Mouse (Mus musculus): ENCODE measurements at regions not wholly inside any gene's neighbourhood (a gene's known extent, or its start where the extent isn't known, plus 50 kb on each side); places are given as distances from the start of the nearest gene placed in this dataset.
A peak's percentile ranks its signal among the peaks of the same experiment; 100 is the strongest.

DNA sequence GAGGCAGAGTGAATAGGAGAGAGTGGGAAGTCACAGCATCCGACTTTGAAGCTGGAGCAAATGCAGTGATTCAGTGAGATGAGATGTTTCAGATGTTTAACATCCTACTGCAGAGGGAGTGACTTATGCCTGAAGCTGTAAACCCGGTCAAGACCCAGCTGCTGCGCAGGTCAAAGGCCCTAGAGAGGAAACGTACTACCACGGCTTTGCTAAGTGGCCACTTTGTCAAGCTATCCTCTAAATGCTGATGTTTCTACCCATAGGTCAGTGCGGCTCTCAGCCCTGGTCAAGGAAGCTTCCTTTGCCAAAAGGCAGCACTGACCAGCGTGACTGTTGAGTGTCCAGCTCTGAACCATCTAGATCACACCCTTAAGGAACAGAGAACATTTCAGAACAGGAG, 125.9 kb upstream of the Tox3 start:
- WGBS, result 83% methylated on average over 7 of the region's 7 CpGs
- no peaks in the 10 kb centered on the region for H3K27me3 ChIP-seq (replicated peaks; ENCODE audit: control insufficient read depth, insufficient read depth, low read length)
- no peak overlapping the region for H3K4me3 ChIP-seq (ENCODE audit: low read length)
- no peak overlapping the region for H3K9ac ChIP-seq (ENCODE audit: low read depth, low read length)
- no peaks in the 10 kb centered on the region for H3K36me3 ChIP-seq (ENCODE audit: control insufficient read depth, insufficient read depth, low read length)
- H3K9me3 ChIP-seq (ENCODE audit: control insufficient read depth, low read length), result no peaks in the 10 kb centered on the region
- no peaks in the 10 kb centered on the region for H3K4me1 ChIP-seq (ENCODE audit: control insufficient read depth, insufficient read depth, low read depth, low read length)
- no peak overlapping the region for H3K4me2 ChIP-seq (ENCODE audit: low read length)
- H3K27ac ChIP-seq (ENCODE audit: low read depth, low read length), result no peak overlapping the region
- ATAC-seq, result no peak

DNA sequence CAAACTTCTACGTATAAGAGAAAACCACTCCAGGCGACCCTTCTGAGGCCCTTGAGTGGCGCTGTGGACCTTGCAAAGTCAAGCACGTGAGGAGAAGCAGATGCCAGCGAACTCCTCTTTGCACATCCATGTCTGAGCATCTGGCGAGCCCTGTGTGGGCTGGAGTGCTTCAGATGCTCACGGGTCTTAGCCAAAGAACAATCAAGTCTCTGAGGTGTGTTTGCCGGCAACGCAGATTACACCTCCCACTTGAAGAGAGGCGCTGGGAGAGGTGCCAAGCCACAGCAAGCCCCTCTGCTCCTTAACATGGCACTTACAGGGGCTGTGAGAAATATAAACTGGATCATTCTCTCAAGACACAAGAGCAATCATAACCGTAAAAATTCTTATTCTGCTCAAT, 122.7 kb upstream of the Tox3 start:
- no peak overlapping the region for H3K9ac ChIP-seq (ENCODE audit: low read depth, low read length)
- no peak overlapping the region for H3K27ac ChIP-seq (ENCODE audit: low read depth, low read length)
- ATAC-seq, result no peak
- no peaks in the 10 kb centered on the region for H3K9me3 ChIP-seq (ENCODE audit: control insufficient read depth, low read length)
- no peak overlapping the region for H3K4me2 ChIP-seq (ENCODE audit: low read length)
- no peaks in the 10 kb centered on the region for H3K36me3 ChIP-seq (ENCODE audit: control insufficient read depth, insufficient read depth, low read length)
- no peak overlapping the region for H3K4me3 ChIP-seq (ENCODE audit: low read length)
- WGBS, result 69% methylated on average over 11 of the region's 11 CpGs
- H3K27me3 ChIP-seq (replicated peaks; ENCODE audit: control insufficient read depth, insufficient read depth, low read length), result no peaks in the 10 kb centered on the region
- H3K4me1 ChIP-seq (ENCODE audit: control insufficient read depth, insufficient read depth, low read depth, low read length), result no peaks in the 10 kb centered on the region

DNA sequence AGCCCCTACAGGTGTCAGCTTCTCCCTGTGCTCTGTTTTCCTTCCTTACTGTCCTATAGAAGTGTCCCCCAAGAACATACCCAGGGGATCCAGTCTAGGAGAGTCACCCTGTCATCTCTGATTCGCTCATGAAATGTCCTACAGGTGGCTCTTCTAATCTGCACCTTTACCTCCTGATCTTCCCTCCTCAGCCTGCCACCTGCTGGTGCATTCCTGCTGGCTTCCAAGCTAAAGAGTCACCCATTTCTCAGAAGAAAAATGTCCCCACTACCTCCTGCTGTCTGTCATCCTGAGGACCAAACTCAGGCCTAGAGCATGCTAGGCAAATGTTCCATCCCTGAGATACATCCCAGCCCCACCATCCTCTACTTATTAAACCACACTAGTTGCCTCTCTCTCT, 115.6 kb upstream of the Tox3 start:
- Histone ChIP-seq H3K4me3 (ENCODE audit: low read length) (no peak overlapping the region), H3K27ac (ENCODE audit: low read depth, low read length) (no peak overlapping the region), H3K9me3 (ENCODE audit: control insufficient read depth, low read length) (no peaks in the 10 kb centered on the region), H3K4me2 (ENCODE audit: low read length) (no peak overlapping the region), H3K36me3 (ENCODE audit: control insufficient read depth, insufficient read depth, low read length) (no peaks in the 10 kb centered on the region), H3K4me1 (ENCODE audit: control insufficient read depth, insufficient read depth, low read depth, low read length) (no peaks in the 10 kb centered on the region), H3K9ac (ENCODE audit: low read depth, low read length) (no peak overlapping the region), H3K27me3 (replicated peaks; ENCODE audit: control insufficient read depth, insufficient read depth, low read length) (no peaks in the 10 kb centered on the region)
- 79% methylated on average over 1 of the region's 1 CpGs for WGBS
- no peak for ATAC-seq

DNA sequence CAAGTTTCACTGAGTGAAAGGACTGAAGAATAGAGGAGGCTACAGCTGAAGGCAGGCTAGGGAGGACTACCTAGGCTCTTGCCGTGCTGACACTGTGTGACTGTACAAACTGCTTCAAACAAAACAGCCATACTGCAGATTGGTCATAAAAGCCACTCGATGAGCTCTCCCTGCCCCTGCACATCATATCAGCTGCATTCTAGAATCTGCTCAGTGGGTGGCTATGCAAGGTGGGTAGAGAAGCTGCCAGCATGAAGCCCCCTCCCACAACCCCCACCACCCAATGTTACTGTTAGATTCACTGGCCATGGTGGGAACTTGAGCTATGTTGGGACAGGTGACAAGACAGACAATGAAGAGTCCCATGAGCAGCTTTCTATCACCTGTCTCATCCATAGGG, 107.2 kb upstream of the Tox3 start:
- Histone ChIP-seq H3K36me3 (ENCODE audit: control insufficient read depth, insufficient read depth, low read length) (no peaks in the 10 kb centered on the region), H3K4me2 (ENCODE audit: low read length) (no peak overlapping the region), H3K27me3 (replicated peaks; ENCODE audit: control insufficient read depth, insufficient read depth, low read length) (no peaks in the 10 kb centered on the region), H3K27ac (ENCODE audit: low read depth, low read length) (no peak overlapping the region), H3K4me1 (ENCODE audit: control insufficient read depth, insufficient read depth, low read depth, low read length) (no peaks in the 10 kb centered on the region), H3K4me3 (ENCODE audit: low read length) (no peak overlapping the region), H3K9me3 (ENCODE audit: control insufficient read depth, low read length) (no peaks in the 10 kb centered on the region), H3K9ac (ENCODE audit: low read depth, low read length) (no peak overlapping the region)
- ATAC-seq, result no peak
- 88% methylated on average over 2 of the region's 2 CpGs for WGBS

- Histone ChIP-seq H3K4me1 (ENCODE audit: control insufficient read depth, insufficient read depth, low read depth, low read length) (no peaks in the 10 kb centered on the region), H3K36me3 (ENCODE audit: control insufficient read depth, insufficient read depth, low read length) (no peaks in the 10 kb centered on the region), H3K27ac (ENCODE audit: low read depth, low read length) (no peak overlapping the region), H3K9me3 (ENCODE audit: control insufficient read depth, low read length) (no peaks in the 10 kb centered on the region), H3K9ac (ENCODE audit: low read depth, low read length) (no peak overlapping the region), H3K4me2 (ENCODE audit: low read length) (no peak overlapping the region), H3K4me3 (ENCODE audit: low read length) (no peak overlapping the region), H3K27me3 (replicated peaks; ENCODE audit: control insufficient read depth, insufficient read depth, low read length) (no peaks in the 10 kb centered on the region)
- 44% methylated on average over 5 of the region's 5 CpGs for WGBS
- ATAC-seq, result no peak
These were observed 106.0 kb upstream of the Tox3 start for GRCm38 (mm10) chr8:90454130-90454529.

DNA sequence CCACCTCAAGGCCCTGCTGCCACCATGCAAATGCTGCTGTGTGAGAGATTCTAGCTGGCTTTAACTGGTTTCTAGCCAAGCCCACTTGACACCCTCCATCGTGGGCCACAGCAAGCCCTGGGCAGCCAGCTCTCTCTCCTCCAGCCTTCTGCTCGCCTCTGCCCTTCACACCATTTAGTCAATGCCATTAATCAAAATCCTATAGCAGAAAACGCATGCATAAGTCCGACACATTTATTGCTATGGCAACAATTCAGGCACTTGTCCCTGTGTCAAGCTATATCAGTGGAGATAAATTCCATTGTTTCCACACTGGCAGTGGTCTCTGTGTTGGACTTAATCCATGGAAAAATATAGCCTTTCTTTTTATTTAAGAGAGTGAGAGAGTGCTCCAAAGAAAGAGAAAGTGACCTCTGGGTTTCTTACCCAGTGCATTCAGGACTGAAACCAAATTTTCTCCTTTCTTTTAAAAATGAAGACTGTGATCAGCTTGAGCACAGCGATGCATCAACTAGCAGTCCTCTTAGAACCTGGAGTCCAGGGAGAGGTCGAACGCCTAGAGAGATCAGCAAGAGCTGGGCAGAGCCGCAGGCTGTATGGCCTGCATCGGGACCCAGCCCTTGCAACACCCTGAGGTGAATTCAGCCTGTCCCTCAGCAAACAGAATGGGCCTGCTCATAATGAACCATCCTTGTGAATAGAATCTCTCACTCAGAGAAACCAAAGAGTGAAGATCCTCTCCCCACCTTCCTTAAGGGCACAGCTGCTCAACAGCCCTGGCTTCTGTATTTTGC, 93.1 kb upstream of the Tox3 start:
- Histone ChIP-seq H3K27ac (ENCODE audit: low read depth, low read length) (peak overlapping the region; percentile 60), H3K9me3 (ENCODE audit: control insufficient read depth, low read length) (no peaks in the 10 kb centered on the region), H3K4me3 (ENCODE audit: low read length) (no peak overlapping the region), H3K4me1 (ENCODE audit: control insufficient read depth, insufficient read depth, low read depth, low read length) (peaks cover 12% of the 10 kb centered on the region), H3K4me2 (ENCODE audit: low read length) (no peak overlapping the region), H3K27me3 (replicated peaks; ENCODE audit: control insufficient read depth, insufficient read depth, low read length) (no peaks in the 10 kb centered on the region), H3K36me3 (ENCODE audit: control insufficient read depth, insufficient read depth, low read length) (no peaks in the 10 kb centered on the region), H3K9ac (ENCODE audit: low read depth, low read length) (no peak overlapping the region)
- 24% methylated on average over 9 of the region's 9 CpGs for WGBS
- ATAC-seq, result peak; percentile 77

DNA sequence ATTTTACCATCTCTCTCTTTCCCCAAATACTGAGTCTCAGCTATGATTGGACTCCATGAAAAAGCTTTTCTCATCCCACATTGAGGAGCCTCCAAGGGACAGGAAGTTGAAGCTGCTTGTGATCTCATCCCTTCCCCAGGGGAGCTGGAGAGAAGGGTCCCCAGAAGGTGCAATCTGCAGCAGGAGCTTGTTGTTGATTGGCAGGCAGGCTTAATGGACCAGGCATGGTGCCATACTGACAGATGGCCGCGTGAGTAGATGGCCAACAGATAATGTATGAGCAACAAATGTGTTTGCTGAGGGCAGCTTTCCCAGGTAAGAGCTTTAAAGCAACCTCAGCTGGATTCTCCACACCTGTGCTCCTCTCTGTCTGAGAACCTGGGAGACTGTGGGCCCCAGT, 65.9 kb upstream of the Tox3 start:
- peak; percentile 40; the same call in 1 of the 2 replicates for ATAC-seq
- WGBS, result 35% methylated on average over 2 of the region's 2 CpGs
- H3K4me1 ChIP-seq (ENCODE audit: control insufficient read depth, insufficient read depth, low read depth, low read length), result no peaks in the 10 kb centered on the region
- H3K27ac ChIP-seq (ENCODE audit: low read depth, low read length), result no peak overlapping the region
- H3K9me3 ChIP-seq (ENCODE audit: control insufficient read depth, low read length), result no peaks in the 10 kb centered on the region
- no peaks in the 10 kb centered on the region for H3K27me3 ChIP-seq (replicated peaks; ENCODE audit: control insufficient read depth, insufficient read depth, low read length)
- no peak overlapping the region for H3K9ac ChIP-seq (ENCODE audit: low read depth, low read length)
- H3K4me3 ChIP-seq (ENCODE audit: low read length), result no peak overlapping the region
- no peak overlapping the region for H3K4me2 ChIP-seq (ENCODE audit: low read length)
- H3K36me3 ChIP-seq (ENCODE audit: control insufficient read depth, insufficient read depth, low read length), result no peaks in the 10 kb centered on the region
